Mouse (Mus musculus) layer of hippocampus, adult 8-10 months (tissue): Measurements from ENCODE around the gene BC051665. TPM values are rescaled to one million over a fixed set of nuclear protein-coding genes. Genes with fewer than 3 reads are reported as not detected.

Experiments
- DNase-seq, 2 experiments: peaks; one replicate each; pipeline ENCODE4 v3.0.0; 2022; ENCODE audit warnings: low spot score in 2 of 2
- total RNA-seq, 4 experiments: library from RNA; stranded (reverse); gene quantifications; 2 replicates each; pipeline ENCODE4 v1.2.4; 2022

The BC051665 gene
- total RNA-seq, 4 experiments from 2014 or later, result not detected

GRCm38 (mm10) chr13:60744078-60744460, 42.1 kb downstream of the BC051665 start:
- DNase-seq, result peak in 1 of 2 experiments; percentile 82

GRCm38 (mm10) chr13:60743381-60744077, 42.6 kb downstream of the BC051665 start:
- DNase-seq, result no peak

GRCm38 (mm10) chr13:60742611-60743010, 43.6 kb downstream of the BC051665 start:
- DNase-seq, result no peak

GRCm38 (mm10) chr13:60740248-60740647, 45.9 kb downstream of the BC051665 start:
- no peak for DNase-seq

- DNase-seq, result peak in 1 of 2 experiments; percentile 70
Observed at GRCm38 (mm10) chr13:60738429-60738828, 47.7 kb downstream of the BC051665 start.

GRCm38 (mm10) chr13:60737632-60738324, 48.4 kb downstream of the BC051665 start:
- DNase-seq, result no peak

GRCm38 (mm10) chr13:60736421-60737105, 49.6 kb downstream of the BC051665 start:
- no peak for DNase-seq

- DNase-seq, result no peak
Observed at GRCm38 (mm10) chr13:60735306-60735705, 50.9 kb downstream of the BC051665 start.

Other genes with a start within 250 kb of the BC051665 start
- gene Dapk1, start 184.4 kb downstream of the BC051665 start, total RNA-seq, result 100 to 1,000 TPM in 3 of 4 experiments, 10 to 100 TPM in 1; 96.3 to 132 (median 118) TPM
- gene Ctsll3, start 16.5 kb upstream of the BC051665 start, total RNA-seq, result not detected
- gene 4930486L24Rik, start 78.1 kb upstream of the BC051665 start, total RNA-seq, result under 1 TPM in 1 of 4 experiments, not detected in 3; 0.29 TPM
- gene Gm49392, start 110.5 kb upstream of the BC051665 start, total RNA-seq, result under 1 TPM in 2 of 4 experiments, not detected in 2; 0.22 to 0.98 TPM
- 1 to 10 TPM in 3 of 4 experiments, not detected in 1; 1.4 to 3.0 (median 2.1) TPM for gene Ctla2b, start 111.1 kb upstream of the BC051665 start, total RNA-seq
- not detected for gene Tpbpb, start 118.5 kb upstream of the BC051665 start, total RNA-seq
- gene Gm49393, start 149.2 kb upstream of the BC051665 start, total RNA-seq, result not detected
- 1 to 10 TPM in 1 of 4 experiments, under 1 TPM in 1, not detected in 2; 0.74 to 2.5 TPM for gene Gm49391, start 150.2 kb upstream of the BC051665 start, total RNA-seq
- gene Ctla2a, start 150.3 kb upstream of the BC051665 start, total RNA-seq, result 10 to 100 TPM; 17.6 to 20.4 (median 19.3) TPM
- gene Tpbpa, start 155.6 kb upstream of the BC051665 start, total RNA-seq, result not detected
- gene Ctsj, start 219.6 kb upstream of the BC051665 start, total RNA-seq, result not detected